Mouse (Mus musculus) G1E (cell line): ENCODE data around the gene Osbpl11. TPM values are rescaled to one million over a fixed set of nuclear protein-coding genes. Genes with fewer than 3 reads are reported as not detected.

Experiments used
- ATAC-seq: 2 replicates; pipeline ENCODE4 v1.8.0; 2016; ENCODE audit warnings: mild to moderate bottlenecking; ENCODE audit not compliant: insufficient number of reproducible peaks, poor library complexity, low FRiP score, severe bottlenecking; ENCODE audit errors: extremely low read depth
- DNase-seq: peaks from one replicate; pipeline ENCODE4 v3.0.0; 2012; ENCODE audit warnings: low spot score
- H3K27me3 ChIP-seq: 2 replicates; pipeline ENCODE4 v1.6.1; 2012; ENCODE audit warnings: mild to moderate bottlenecking, low read length, inconsistent platforms; ENCODE audit not compliant: insufficient read depth
- H3K36me3 ChIP-seq: replicated peaks from 2 replicates; pipeline ENCODE3; 2012; ENCODE audit warnings: mild to moderate bottlenecking, inconsistent platforms
- H3K4me1 ChIP-seq: 2 replicates; pipeline ENCODE4 v1.6.1; 2012; ENCODE audit warnings: low read depth, low read length, inconsistent platforms, mixed read lengths; ENCODE audit not compliant: insufficient read depth
- H3K4me3 ChIP-seq: 2 replicates; pipeline ENCODE4 v1.5.1; 2012; ENCODE audit warnings: low read depth, mild to moderate bottlenecking, inconsistent platforms, low read length, moderate library complexity, mixed read lengths
- H3K9me3 ChIP-seq: replicated peaks from 2 replicates; pipeline ENCODE4 v1.6.1; 2012; ENCODE audit warnings: inconsistent platforms
- CTCF ChIP-seq: IDR thresholded peaks from 2 replicates; pipeline ENCODE4 v1.5.1; 2012; ENCODE audit warnings: low read depth, low read length, inconsistent platforms, mixed read lengths
- GATA1 ChIP-seq: IDR thresholded peaks from 2 replicates; pipeline ENCODE4 v1.6.1; 2012; ENCODE audit warnings: borderline replicate concordance, low read length, inconsistent platforms, mixed read lengths
- GATA2 ChIP-seq: IDR thresholded peaks from 2 replicates; pipeline ENCODE4 v1.6.1; 2012; ENCODE audit warnings: low read depth, low read length, inconsistent platforms, borderline replicate concordance
- POLR2AphosphoS5 ChIP-seq: IDR thresholded peaks from 2 replicates; pipeline ENCODE4 v1.6.1; 2012; ENCODE audit warnings: low read depth, low read length, inconsistent platforms; ENCODE audit not compliant: insufficient replicate concordance
- TAL1 ChIP-seq: conservative IDR thresholded peaks from 2 replicates; pipeline ENCODE4 v1.6.1; 2012; ENCODE audit warnings: low read depth, low read length, inconsistent platforms, mixed read lengths
- polyA plus RNA-seq: library from polyadenylated mRNA; stranded (reverse); fragments of >175 nt; gene quantifications from 2 replicates; pipeline ENCODE4 v1.2.3, GENCODE M21; 2012
- total RNA-seq, 2 experiments: library from RNA; stranded (forward) in 1 of 2; stranded (reverse) in 1 of 2; fragments of 200-1000 nt in 1 of 2; fragments of >200 nt in 1 of 2; fragmentation: Nextera tagmentation in 1 of 2; gene quantifications; 2 replicates each; pipeline ENCODE4 v1.2.3; 2014 to 2017

The Osbpl11 gene
- total and polyA plus RNA-seq, 3 experiments = 3.1 to 18.4 (median 11.7) TPM

- Histone ChIP-seq H3K4me1 (peaks cover 6% of the 10 kb centered on the region; the same call in 1 of the 2 replicates), H3K4me3 (no peak overlapping the region), H3K27me3 (peaks cover 33% of the 10 kb centered on the region), H3K9me3 (no peaks in the 10 kb centered on the region), H3K36me3 (no peaks in the 10 kb centered on the region)
- no peak for DNase-seq
- no peak for ATAC-seq
- no peak for TF ChIP-seq POLR2AphosphoS5
- no peak for TF ChIP-seq CTCF
- TF ChIP-seq TAL1 = no peak
- no peak for TF ChIP-seq GATA1
- no peak for TF ChIP-seq GATA2
Measured at GRCm38 (mm10) chr16:33151558-33151957, 33.3 kb upstream of the Osbpl11 start.

GRCm38 (mm10) chr16:33154992-33155391, 29.9 kb upstream of the Osbpl11 start:
- ATAC-seq (no peak), DNase-seq (no peak)
- Histone ChIP-seq H3K36me3 (no peaks in the 10 kb centered on the region), H3K9me3 (no peaks in the 10 kb centered on the region), H3K4me3 (no peak overlapping the region), H3K27me3 (peaks cover 40% of the 10 kb centered on the region), H3K4me1 (peaks cover 10% of the 10 kb centered on the region)
- no peak for TF ChIP-seq TAL1
- no peak for TF ChIP-seq POLR2AphosphoS5
- no peak for TF ChIP-seq GATA2
- TF ChIP-seq GATA1 = no peak
- no peak for TF ChIP-seq CTCF

- TF ChIP-seq GATA2 (no peak), POLR2AphosphoS5 (no peak), GATA1 (no peak), CTCF (no peak), TAL1 (no peak)
- Histone ChIP-seq H3K27me3 (peaks cover 29% of the 10 kb centered on the region), H3K9me3 (peaks cover 4% of the 10 kb centered on the region; the same call in 1 of the 2 replicates), H3K4me1 (peaks cover 10% of the 10 kb centered on the region), H3K36me3 (no peaks in the 10 kb centered on the region), H3K4me3 (no peak overlapping the region)
- DNase-seq = no peak
- no peak for ATAC-seq
Measured at GRCm38 (mm10) chr16:33158006-33158405, 26.9 kb upstream of the Osbpl11 start.

- TF ChIP-seq POLR2AphosphoS5 (no peak), TAL1 (no peak), GATA1 (no peak), CTCF (no peak), GATA2 (no peak)
- DNase-seq (no peak), ATAC-seq (no peak)
- Histone ChIP-seq H3K9me3 (peaks cover 4% of the 10 kb centered on the region; the same call in 1 of the 2 replicates), H3K4me1 (peaks cover 10% of the 10 kb centered on the region), H3K36me3 (no peaks in the 10 kb centered on the region), H3K4me3 (no peak overlapping the region), H3K27me3 (peaks cover 30% of the 10 kb centered on the region)
Measured at GRCm38 (mm10) chr16:33158590-33159071, 26.2 kb upstream of the Osbpl11 start.

- peaks cover 9% of the 10 kb centered on the region for H3K4me1 ChIP-seq
- TF ChIP-seq TAL1 = no peak
- no peak for TF ChIP-seq GATA2
- TF ChIP-seq CTCF = no peak
- no peak for TF ChIP-seq GATA1
- TF ChIP-seq POLR2AphosphoS5 = no peak
- peaks cover 4% of the 10 kb centered on the region; the same call in 1 of the 2 replicates for H3K9me3 ChIP-seq
- ATAC-seq = no peak
- H3K27me3 ChIP-seq = peaks cover 23% of the 10 kb centered on the region
- DNase-seq = no peak
- no peaks in the 10 kb centered on the region for H3K36me3 ChIP-seq
- H3K4me3 ChIP-seq = no peak overlapping the region
Measured at GRCm38 (mm10) chr16:33159363-33159762, 25.5 kb upstream of the Osbpl11 start.

GRCm38 (mm10) chr16:33163330-33164090, 21.4 kb upstream of the Osbpl11 start:
- peaks cover 4% of the 10 kb centered on the region; the same call in 1 of the 2 replicates for H3K9me3 ChIP-seq
- H3K4me3 ChIP-seq = no peak overlapping the region
- H3K36me3 ChIP-seq = no peaks in the 10 kb centered on the region
- no peak for TF ChIP-seq GATA2
- no peak for TF ChIP-seq GATA1
- TF ChIP-seq TAL1 = no peak
- no peak for TF ChIP-seq POLR2AphosphoS5
- TF ChIP-seq CTCF = no peak
- DNase-seq (no peak), ATAC-seq (no peak)
- H3K4me1 ChIP-seq = peaks cover 4% of the 10 kb centered on the region; the same call in 1 of the 2 replicates
- H3K27me3 ChIP-seq = peaks cover 17% of the 10 kb centered on the region
